ENCODE assay signal across 9 mouse cellular contexts in genomic region chr4:97628881-97629605, GRCm38 (mm10).
DNase-seq lines count a peak whose midpoint lies in the region; ATAC-seq and TF ChIP-seq lines count a peak whose summit lies in the region.
"Had no signal": no experiment of that assay in that cellular context is flagged by ENCODE, and none has a peak within 500 bp of the region (broad histone marks: within the 10 kb centered on the region; RNA-seq: fewer than 3 reads in every experiment).

No protein-coding gene starts in this region.

- no peak overlapping the region for H3K9ac ChIP-seq in forebrain, embryonic 15.5 days (replicated peaks)

- H3K9me3 ChIP-seq in forebrain, embryonic 15.5 days: no peaks in the 10 kb centered on the region

- no peaks in the 10 kb centered on the region for H3K36me3 ChIP-seq in forebrain, embryonic 15.5 days

- DNase-seq in gastrocnemius, adult 2 months: peak; percentile 52
- no peak for DNase-seq in gastrocnemius, postnatal 10 days
- DNase-seq in Muller cell, postnatal 12 days (ENCODE audit: inconsistent ontology term): peak; percentile 74
- no peak for DNase-seq in adrenal gland, adult 2 months
- DNase-seq in layer of hippocampus, adult 9-11 months: no peak
- DNase-seq in frontal cortex, postnatal 25 days (ENCODE audit: low spot score in 2 of 2): no peak

- no peak overlapping the region for H3K27ac ChIP-seq in gastrocnemius, adult 2 months
- H3K27ac ChIP-seq in forebrain, embryonic 15.5 days (replicated peaks): 0 out of 2 replicates have a peak overlapping the region, but pooled peaks have one; percentile 27
- H3K27ac ChIP-seq: macrophage had no signal

- intact Hi-C loops in gastrocnemius, adult 2 months (cut with DNase I): no loop called here

- peak; percentile 76 for ATAC-seq in forebrain, embryonic 15.5 days (replicated peaks)
- 0 out of 2 replicates have a peak, but pooled peaks have one; percentile 39 for ATAC-seq in megakaryocyte progenitor cell, adult 5-6 weeks (replicated peaks; ENCODE audit: poor library complexity)

- no peak overlapping the region for H3K4me3 ChIP-seq in gastrocnemius, adult 2 months
- no peak overlapping the region for H3K4me3 ChIP-seq in forebrain, embryonic 15.5 days

- TF ChIP-seq CTCF in gastrocnemius, adult 2 months (IDR thresholded peaks at IDR 0.05): peak; percentile 17; the same call in 1 of the 2 replicates

- H3K4me1 ChIP-seq in forebrain, embryonic 15.5 days: peaks cover 25% of the 10 kb centered on the region

- 33% methylated on average over 14 of the region's 14 CpGs for WGBS in forebrain, embryonic 15.5 days

- no peak overlapping the region; the same call in 1 of the 2 replicates for H3K4me2 ChIP-seq in forebrain, embryonic 15.5 days (replicated peaks)

- no peaks in the 10 kb centered on the region for H3K27me3 ChIP-seq in forebrain, embryonic 15.5 days

Comparison
In these comparisons a context has a peak if more than half of its experiments do, and no peak if none do; other contexts are left out.
1. DNase-seq: peak in gastrocnemius, adult 2 months (single experiment) and Muller cell, postnatal 12 days (single experiment); none in gastrocnemius, postnatal 10 days (single experiment), adrenal gland, adult 2 months (single experiment), layer of hippocampus, adult 9-11 months (single experiment) and frontal cortex, postnatal 25 days (0 of 2).